Mouse (Mus musculus) forebrain, embryonic 12.5 days (tissue): ENCODE measurements around the gene Sh3glb1. TPM values are rescaled to one million over a fixed set of nuclear protein-coding genes. Genes with fewer than 3 reads are reported as not detected.
"Not testable (repeated sequence)": the region's sequence is repeated elsewhere in the genome, so short reads cannot be mapped to it uniquely, and the experiment has no call there.

ENCODE experiments used
- ATAC-seq: fragments of 200-750 bp; cut with Nextera tagmentation; 2 replicates; pipeline ENCODE4 v1.8.0; 2017; ENCODE audit warnings: moderate TSS enrichment; ENCODE audit not compliant: low FRiP score
- H3K27ac ChIP-seq: fragments of 300-500 bp; sonication (generic); 2 replicates; pipeline ENCODE4 v1.5.1; 2016; ENCODE audit warnings: mild to moderate bottlenecking
- H3K27me3 ChIP-seq: fragments of 300-500 bp; sonication (generic); 2 replicates; pipeline ENCODE4 v1.6.1; 2016; ENCODE audit warnings: mild to moderate bottlenecking
- H3K36me3 ChIP-seq: fragments of 300-500 bp; sonication (generic); replicated peaks from 2 replicates; pipeline ENCODE4 v1.6.1; 2016; ENCODE audit warnings: mild to moderate bottlenecking
- H3K4me1 ChIP-seq: fragments of 300-500 bp; sonication (generic); 2 replicates; pipeline ENCODE4 v1.6.1; 2016
- H3K4me2 ChIP-seq: fragments of 300-500 bp; sonication (generic); 2 replicates; pipeline ENCODE4 v1.6.1; 2016; ENCODE audit warnings: mild to moderate bottlenecking, moderate library complexity
- H3K4me3 ChIP-seq: fragments of 300-500 bp; sonication (generic); replicated peaks from 2 replicates; pipeline ENCODE4 v1.5.1; 2016; ENCODE audit warnings: mild to moderate bottlenecking
- H3K9ac ChIP-seq: fragments of 300-500 bp; sonication (generic); 2 replicates; pipeline ENCODE4 v1.6.1; 2016; ENCODE audit warnings: mild to moderate bottlenecking
- H3K9me3 ChIP-seq: fragments of 300-500 bp; sonication (generic); 2 replicates; pipeline ENCODE4 v1.6.1; 2016
- WGBS: fragments of 180-500 bp; shearing (Covaris S2); methylation state at CpG from one replicate; pipeline ENCODE4 v1.1.7; 2016; 5-methylcytosine and 5-hydroxymethylcytosine counted together
- polyA plus RNA-seq: library from polyadenylated mRNA; unstranded; fragments of >200 nt; fragmentation: Nextera tagmentation; extraction: Ambion mirVana; gene quantifications from 2 replicates; pipeline ENCODE4 v1.2.1, GENCODE M21; 2016

Sh3glb1 gene
- polyA plus RNA-seq, 1 experiment from 2014 or later = 93.6 TPM

DNA sequence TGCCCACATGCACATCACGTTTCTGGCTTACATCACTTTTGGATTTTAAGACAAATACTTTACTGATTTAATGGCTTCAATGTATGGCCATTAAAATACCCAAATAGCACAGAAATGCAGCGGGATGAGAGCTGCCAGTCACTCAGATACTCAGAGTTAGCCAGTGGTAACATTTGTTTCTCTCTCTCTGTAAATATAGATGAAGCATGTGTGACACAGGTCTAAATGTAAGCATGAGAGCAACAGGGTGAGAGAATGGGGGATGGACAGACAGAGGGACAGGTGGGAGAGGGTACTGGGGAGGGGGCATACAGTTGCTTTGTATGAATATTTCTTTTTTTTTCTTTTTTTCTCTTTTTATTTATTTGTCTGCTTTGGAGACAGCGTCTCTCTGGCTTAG lies 2.4 kb upstream of the Sh3glb1 start:
- H3K27ac ChIP-seq, H3K9me3 ChIP-seq, H3K4me3 ChIP-seq, H3K36me3 ChIP-seq, H3K27me3 ChIP-seq, H3K4me2 ChIP-seq, H3K9ac ChIP-seq, ATAC-seq: not testable (repeated sequence)
- H3K4me1 ChIP-seq = peaks cover 19% of the 10 kb centered on the region
- 87% methylated on average over 3 of the region's 3 CpGs for WGBS

DNA sequence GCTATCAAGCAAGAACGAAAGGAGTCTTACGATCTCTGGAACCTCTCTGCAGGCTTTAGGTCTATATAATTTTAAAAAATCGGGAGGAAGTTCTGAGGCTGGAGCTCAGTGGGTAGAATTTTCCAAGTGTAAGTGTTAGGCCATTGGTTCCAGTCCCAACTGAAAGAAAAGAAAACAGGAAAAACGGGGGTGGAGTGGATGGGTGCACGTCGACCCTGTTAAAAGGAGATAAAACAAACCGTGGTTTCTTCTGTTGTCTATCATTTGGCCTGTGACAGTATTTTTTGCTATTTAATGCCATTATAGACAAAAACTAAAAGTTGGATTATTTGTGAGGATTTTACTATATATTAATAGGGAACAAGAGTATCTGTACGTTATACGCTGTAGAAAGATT lies 1.7 kb upstream of the Sh3glb1 start:
- Histone ChIP-seq H3K36me3 (no peaks in the 10 kb centered on the region), H3K27ac (no peak overlapping the region), H3K4me2 (no peak overlapping the region), H3K9ac (no peak overlapping the region), H3K4me3 (no peak overlapping the region), H3K27me3 (no peaks in the 10 kb centered on the region), H3K4me1 (peaks cover 20% of the 10 kb centered on the region), H3K9me3 (no peaks in the 10 kb centered on the region)
- WGBS = 88% methylated on average over 9 of the region's 9 CpGs
- no peak for ATAC-seq

DNA sequence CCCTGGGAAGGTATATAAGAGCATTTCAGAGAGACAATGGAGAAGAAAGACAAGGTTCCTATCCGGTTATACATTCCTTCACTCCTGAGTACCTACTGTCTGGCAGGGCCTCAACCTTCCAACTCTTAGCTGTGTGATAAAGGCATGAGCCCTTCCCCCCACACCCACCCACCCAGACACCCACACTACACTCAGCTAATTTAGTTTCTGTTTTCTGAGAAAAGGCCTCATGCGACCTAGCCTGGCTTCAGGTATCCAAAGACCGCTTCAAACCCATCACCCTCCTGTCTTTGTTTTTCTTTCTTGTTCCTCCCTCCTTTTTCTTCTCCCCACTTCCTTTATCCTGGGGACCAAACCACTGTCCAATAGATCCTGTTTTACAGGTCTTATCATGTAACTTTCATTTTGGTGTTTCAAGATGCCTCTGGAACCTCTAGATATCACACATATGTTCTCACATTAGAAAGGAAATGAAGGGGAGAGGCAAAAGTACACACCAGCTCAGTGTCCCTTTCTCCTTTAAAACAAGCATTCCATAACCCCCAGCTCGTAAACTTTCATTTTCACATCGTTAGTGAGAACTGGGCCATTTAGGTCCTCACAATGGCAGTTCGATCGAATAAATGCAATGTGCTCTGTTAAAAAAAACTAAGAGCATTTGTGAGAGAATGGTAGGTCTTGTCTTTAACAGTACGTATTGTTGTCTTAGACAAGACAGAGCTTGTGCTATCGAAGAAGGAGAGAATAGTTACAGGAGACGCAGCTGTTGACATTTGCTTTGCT lies 1.1 kb upstream of the Sh3glb1 start:
- Histone ChIP-seq H3K4me1 (peaks cover 20% of the 10 kb centered on the region), H3K9me3 (no peaks in the 10 kb centered on the region), H3K27ac (peak overlapping the region; percentile 50; the same call in 1 of the 2 replicates), H3K9ac (no peak overlapping the region), H3K36me3 (no peaks in the 10 kb centered on the region), H3K4me2 (peak overlapping the region; percentile 85), H3K4me3 (0 out of 2 replicates have a peak overlapping the region, but pooled peaks have one; percentile 94), H3K27me3 (no peaks in the 10 kb centered on the region)
- 69% methylated on average over 10 of the region's 10 CpGs for WGBS
- ATAC-seq = no peak

DNA sequence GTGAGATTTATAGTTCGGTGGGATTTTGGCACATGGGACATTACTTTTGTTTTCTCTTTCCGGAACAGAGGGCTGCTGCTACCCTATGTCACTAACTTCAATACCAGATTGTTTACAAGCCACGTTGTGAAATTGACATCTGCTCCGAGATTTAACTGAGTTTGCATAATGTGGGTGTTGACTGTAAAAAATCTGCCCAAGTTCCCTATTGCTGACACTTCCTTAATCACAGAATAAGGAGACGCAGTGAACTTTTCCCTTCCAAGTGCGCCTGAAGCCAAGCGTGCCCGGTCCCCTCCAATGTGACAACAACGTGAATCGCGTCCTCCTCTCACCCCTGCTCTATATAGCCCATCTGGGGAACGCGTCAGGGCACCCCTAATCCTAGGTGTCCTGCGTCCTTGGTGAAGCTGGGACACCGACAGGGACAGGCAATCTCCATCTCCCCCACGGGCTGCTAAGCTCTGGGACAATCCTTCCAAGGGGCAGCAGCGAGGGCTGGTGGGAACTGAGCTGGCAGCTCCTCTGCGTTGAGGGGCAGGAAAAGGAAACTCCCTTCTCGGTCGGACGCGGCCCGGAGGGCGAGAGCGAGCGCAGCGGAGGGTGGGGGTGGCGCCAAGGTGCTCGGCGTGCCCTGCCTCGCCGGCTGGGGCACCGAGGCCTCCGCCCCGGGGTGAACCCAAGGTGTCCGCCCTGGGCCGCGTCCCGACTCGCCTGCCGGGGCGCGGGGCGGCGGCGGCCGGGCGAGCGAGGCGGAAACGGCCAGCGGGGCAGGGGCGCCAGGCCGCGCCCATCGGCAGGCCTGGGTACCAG lies 841 bp downstream of the Sh3glb1 start:
- Histone ChIP-seq H3K27ac (peak overlapping the region; percentile 99), H3K27me3 (no peaks in the 10 kb centered on the region), H3K4me1 (peaks cover 27% of the 10 kb centered on the region), H3K9me3 (no peaks in the 10 kb centered on the region), H3K9ac (peak overlapping the region; percentile 94), H3K36me3 (no peaks in the 10 kb centered on the region), H3K4me2 (peak overlapping the region; percentile 85), H3K4me3 (peak overlapping the region; percentile 94)
- WGBS = under 1% methylated on average over 37 of the region's 56 CpGs
- no peak; the same call in 1 of the 2 replicates for ATAC-seq

DNA sequence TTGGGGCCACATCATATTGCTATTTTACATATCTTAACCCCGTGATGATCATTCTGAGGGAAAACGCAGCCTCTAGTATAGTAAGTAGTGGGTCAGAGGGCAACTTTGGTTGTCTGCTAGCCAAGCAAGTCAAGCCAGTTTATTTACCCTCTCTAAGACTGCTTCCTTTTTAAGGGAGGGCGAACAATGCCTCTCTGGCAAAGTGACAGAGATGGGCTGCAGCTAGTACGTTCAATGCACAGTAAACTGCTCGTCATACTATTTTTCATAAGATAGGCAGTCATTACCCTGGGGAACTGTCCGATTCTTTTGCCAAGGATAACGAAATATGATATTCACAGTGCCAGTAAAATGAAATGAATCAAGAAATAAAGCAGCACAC lies 1.4 kb downstream of the Sh3glb1 start:
- 34% methylated on average over 7 of the region's 7 CpGs for WGBS
- Histone ChIP-seq H3K36me3 (no peaks in the 10 kb centered on the region), H3K4me3 (peak overlapping the region; percentile 94), H3K27ac (peak overlapping the region; percentile 99; the same call in 1 of the 2 replicates), H3K27me3 (no peaks in the 10 kb centered on the region), H3K4me1 (peaks cover 27% of the 10 kb centered on the region), H3K9me3 (no peaks in the 10 kb centered on the region), H3K4me2 (peak overlapping the region; percentile 85), H3K9ac (peak overlapping the region; percentile 94)
- no peak for ATAC-seq

DNA sequence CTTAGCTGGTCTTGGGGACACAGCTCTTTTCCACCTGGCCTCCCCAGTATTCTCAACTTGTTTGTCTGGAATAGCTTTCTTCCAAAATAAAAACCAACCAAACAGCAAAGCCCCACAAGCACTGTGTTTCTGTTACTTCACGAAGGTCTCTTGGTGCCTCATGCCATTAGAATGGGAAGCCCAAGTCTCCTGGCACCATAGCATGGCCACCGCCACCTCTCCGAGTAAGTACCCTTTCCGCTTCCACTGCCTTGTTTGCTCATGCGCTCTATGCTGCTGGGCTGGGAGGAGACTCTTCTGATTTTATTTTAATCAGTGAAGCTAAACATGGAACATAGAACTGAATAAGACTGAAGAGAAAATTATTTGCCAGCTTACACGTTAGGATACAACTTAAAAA lies 2.3 kb downstream of the Sh3glb1 start:
- H3K4me3 ChIP-seq = no peak overlapping the region
- ATAC-seq = no peak
- 89% methylated on average over 6 of the region's 6 CpGs for WGBS

DNA sequence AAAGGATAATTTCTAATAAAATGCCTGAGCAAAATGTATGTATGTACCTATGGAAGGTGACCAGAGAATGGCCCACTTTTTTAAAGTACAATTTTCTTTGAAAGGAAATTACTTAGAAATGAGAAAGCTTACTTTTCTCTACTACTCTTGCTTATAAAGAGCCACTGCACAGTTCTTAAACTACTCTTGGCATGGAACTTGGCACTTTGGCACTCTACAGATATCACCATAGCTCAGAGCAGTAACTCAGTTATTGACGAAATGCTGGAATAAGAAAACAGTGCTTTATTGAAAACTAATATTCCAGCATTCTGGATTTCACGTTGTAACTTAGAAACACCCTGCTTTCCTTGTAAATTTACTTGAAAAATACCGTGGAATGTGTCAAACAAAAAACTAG lies 3.0 kb downstream of the Sh3glb1 start:
- H3K27me3 ChIP-seq = no peaks in the 10 kb centered on the region
- H3K9ac ChIP-seq = no peak overlapping the region
- H3K9me3 ChIP-seq = no peaks in the 10 kb centered on the region
- H3K4me3 ChIP-seq = no peak overlapping the region
- no peak overlapping the region for H3K27ac ChIP-seq
- 93% methylated on average over 3 of the region's 3 CpGs for WGBS
- no peak for ATAC-seq
- no peaks in the 10 kb centered on the region for H3K36me3 ChIP-seq
- no peak overlapping the region for H3K4me2 ChIP-seq
- peaks cover 27% of the 10 kb centered on the region for H3K4me1 ChIP-seq

More for the DNA sequence above, 2.3 kb downstream of the Sh3glb1 start:
- H3K36me3 ChIP-seq = no peaks in the 10 kb centered on the region
- no peaks in the 10 kb centered on the region for H3K9me3 ChIP-seq
- no peak overlapping the region for H3K4me2 ChIP-seq
- no peaks in the 10 kb centered on the region for H3K27me3 ChIP-seq
- H3K4me1 ChIP-seq = peaks cover 27% of the 10 kb centered on the region
- H3K9ac ChIP-seq = no peak overlapping the region
- no peak overlapping the region for H3K27ac ChIP-seq

DNA sequence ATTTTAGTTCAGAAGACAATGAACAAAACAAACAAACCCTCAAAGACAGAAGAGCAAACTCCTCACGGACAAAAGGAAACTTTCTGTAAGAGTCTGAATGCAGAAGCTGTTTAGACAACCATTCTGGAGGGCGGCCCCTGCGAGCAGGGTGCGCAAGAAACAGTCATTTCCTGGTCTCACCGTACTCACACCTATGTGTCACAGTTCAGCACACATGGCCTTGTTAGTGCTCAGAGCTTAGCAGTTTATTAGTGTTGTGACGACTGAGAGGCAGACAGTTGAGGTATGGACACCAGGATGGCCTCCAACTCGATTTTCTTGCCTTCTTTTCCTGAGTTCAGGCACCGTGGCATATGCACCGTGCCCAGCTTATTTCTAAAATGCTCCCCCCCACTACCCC lies 4.2 kb downstream of the Sh3glb1 start:
- no peaks in the 10 kb centered on the region for H3K27me3 ChIP-seq
- no peak overlapping the region for H3K4me2 ChIP-seq
- H3K27ac ChIP-seq = no peak overlapping the region
- H3K9ac ChIP-seq = no peak overlapping the region
- 72% methylated on average over 9 of the region's 9 CpGs for WGBS
- H3K9me3 ChIP-seq = no peaks in the 10 kb centered on the region
- H3K4me3 ChIP-seq = no peak overlapping the region
- H3K4me1 ChIP-seq = peaks cover 30% of the 10 kb centered on the region
- ATAC-seq = no peak
- H3K36me3 ChIP-seq = peaks cover 9% of the 10 kb centered on the region

DNA sequence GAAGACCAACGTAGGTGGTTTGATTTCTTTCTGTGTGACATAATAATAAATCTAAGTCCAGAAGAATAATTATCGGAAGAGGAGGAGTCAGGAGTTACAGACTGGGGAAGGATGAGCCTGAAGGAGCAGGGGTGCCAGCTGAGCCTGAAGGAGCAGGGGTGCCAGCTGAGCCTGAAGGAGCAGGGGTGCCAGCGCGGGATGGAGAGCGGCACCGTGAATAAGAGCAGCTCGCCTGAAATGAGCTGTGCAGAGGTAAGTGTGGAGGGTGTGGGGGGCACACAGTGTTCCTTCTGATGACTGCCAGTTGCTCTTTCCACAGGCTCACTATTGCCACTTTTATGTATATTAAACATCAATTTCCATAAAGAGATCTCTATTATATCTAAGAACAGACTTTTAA lies 5.1 kb downstream of the Sh3glb1 start:
- Histone ChIP-seq H3K4me1 (peaks cover 26% of the 10 kb centered on the region), H3K36me3 (peaks cover 9% of the 10 kb centered on the region), H3K4me3 (no peak overlapping the region), H3K4me2 (no peak overlapping the region), H3K27ac (no peak overlapping the region), H3K9ac (no peak overlapping the region), H3K9me3 (no peaks in the 10 kb centered on the region), H3K27me3 (no peaks in the 10 kb centered on the region)
- no peak for ATAC-seq
- WGBS = 82% methylated on average over 7 of the region's 7 CpGs

DNA sequence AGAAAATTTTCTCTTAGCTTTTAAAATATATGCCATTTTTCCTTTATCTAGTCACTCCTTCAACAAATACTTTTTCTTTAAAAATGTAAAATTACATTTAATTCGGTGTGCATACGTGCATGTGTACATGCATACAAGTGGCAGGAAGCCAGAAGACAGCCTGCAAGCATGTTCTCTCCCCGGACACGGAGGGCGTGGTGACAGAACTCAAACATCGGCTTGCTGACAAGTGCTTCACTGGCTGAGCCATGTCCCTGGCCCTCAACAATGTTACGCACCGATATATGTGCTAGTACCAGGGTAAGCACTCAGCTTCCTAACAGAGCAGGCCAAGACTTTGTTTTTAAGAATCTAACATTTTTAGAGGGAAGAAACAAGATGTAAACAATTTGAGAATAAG lies 5.5 kb downstream of the Sh3glb1 start:
- Histone ChIP-seq H3K4me1 (peaks cover 26% of the 10 kb centered on the region), H3K4me3 (no peak overlapping the region), H3K36me3 (peaks cover 9% of the 10 kb centered on the region), H3K27me3 (no peaks in the 10 kb centered on the region), H3K4me2 (no peak overlapping the region), H3K9me3 (no peaks in the 10 kb centered on the region), H3K27ac (no peak overlapping the region), H3K9ac (no peak overlapping the region)
- WGBS = 91% methylated on average over 8 of the region's 8 CpGs
- no peak for ATAC-seq

DNA sequence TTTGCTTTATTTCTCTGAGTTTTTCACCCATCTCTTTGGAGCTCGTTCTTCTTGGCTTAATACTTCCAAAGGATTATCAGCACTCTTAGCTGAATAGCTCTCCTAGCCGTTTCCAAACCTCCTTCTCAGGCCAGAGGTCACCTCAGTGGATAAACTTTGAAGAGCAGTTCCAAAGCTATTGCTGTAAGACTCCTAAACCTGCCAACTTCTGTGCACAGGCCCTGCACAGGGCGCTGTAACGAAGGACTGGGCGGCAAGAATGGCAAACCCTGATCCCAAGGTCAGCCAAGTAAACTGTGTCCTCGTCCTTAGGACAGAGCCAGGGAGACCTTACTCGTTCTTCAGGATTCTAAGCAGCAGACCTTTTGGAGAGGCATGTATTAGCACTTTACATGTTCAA lies 6.0 kb downstream of the Sh3glb1 start:
- Histone ChIP-seq H3K9ac (no peak overlapping the region), H3K9me3 (no peaks in the 10 kb centered on the region), H3K4me2 (no peak overlapping the region), H3K27ac (no peak overlapping the region), H3K4me3 (no peak overlapping the region), H3K4me1 (peaks cover 25% of the 10 kb centered on the region), H3K27me3 (no peaks in the 10 kb centered on the region), H3K36me3 (peaks cover 9% of the 10 kb centered on the region)
- 50% methylated on average over 7 of the region's 7 CpGs for WGBS
- no peak for ATAC-seq

DNA sequence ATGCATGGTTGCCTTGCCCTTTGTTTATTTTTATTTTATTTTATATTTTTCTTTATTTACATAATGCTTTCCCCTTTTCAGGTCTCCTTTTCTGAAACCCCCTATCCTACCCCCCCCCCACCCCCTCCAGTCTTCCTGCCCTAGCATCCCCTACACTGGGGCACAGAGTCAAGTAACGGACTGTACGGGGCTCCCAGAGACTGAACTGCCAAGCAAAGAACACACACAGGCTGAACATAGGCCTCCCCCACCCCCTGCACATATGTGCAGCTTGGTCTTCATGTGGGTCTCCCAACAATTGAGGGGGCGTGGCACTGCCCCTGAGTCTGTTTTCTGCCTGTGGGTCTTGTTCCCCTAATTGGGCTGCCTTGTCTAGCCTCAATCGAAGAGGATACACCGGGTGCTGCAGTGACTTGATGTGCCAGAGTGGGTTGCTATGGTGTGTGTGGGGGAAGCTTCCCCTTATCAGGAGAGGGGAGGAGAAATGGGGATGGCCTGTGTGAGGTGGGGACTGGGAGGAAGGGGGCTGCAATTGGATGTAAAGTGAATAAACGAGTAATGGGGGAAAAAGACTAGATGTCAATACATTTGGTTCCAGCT lies 8.4 kb downstream of the Sh3glb1 start:
- no peak overlapping the region for H3K9ac ChIP-seq
- peaks cover 11% of the 10 kb centered on the region for H3K4me1 ChIP-seq
- peaks cover 18% of the 10 kb centered on the region for H3K36me3 ChIP-seq
- no peak overlapping the region for H3K4me3 ChIP-seq
- WGBS = 63% methylated on average over 6 of the region's 6 CpGs
- H3K4me2 ChIP-seq = no peak overlapping the region
- H3K9me3 ChIP-seq = no peaks in the 10 kb centered on the region
- ATAC-seq = no peak
- H3K27me3 ChIP-seq = no peaks in the 10 kb centered on the region
- no peak overlapping the region for H3K27ac ChIP-seq
